ENCODE assay signal across 18 mouse cellular contexts in genomic region chr8:34618046-34618445, GRCm38 (mm10).
"Had no signal": no experiment of that assay in that cellular context is flagged by ENCODE, and none has a peak within 500 bp of the region (broad histone marks: within the 10 kb centered on the region; RNA-seq: fewer than 3 reads in every experiment).

No protein-coding gene starts in this region.

- DNase-seq: kidney, postnatal 14 days; layer of hippocampus, postnatal 36 days; liver, embryonic 13.5 days; lung, adult 2 months; midbrain, embryonic 14.5 days; right cerebral cortex, adult 18-20 months; right cerebral cortex, postnatal 14 days; right cerebral cortex, postnatal 4 days; thymus, adult 2 months; thymus, postnatal 14 days; thymus, postnatal 4 days had no signal

- H3K27ac ChIP-seq: kidney, embryonic 15.5 days; left cerebral cortex, adult 2 months; liver, embryonic 13.5 days; midbrain, embryonic 10.5 days; neural tube, embryonic 12.5 days; neural tube, embryonic 15.5 days; stomach, postnatal 0 days had no signal

- H3K4me2 ChIP-seq: kidney, embryonic 15.5 days; liver, embryonic 13.5 days; neural tube, embryonic 12.5 days; neural tube, embryonic 15.5 days had no signal

- H3K9me3 ChIP-seq: kidney, embryonic 15.5 days; liver, embryonic 13.5 days; midbrain, embryonic 10.5 days; neural tube, embryonic 12.5 days; neural tube, embryonic 15.5 days had no signal

- H3K36me3 ChIP-seq: kidney, embryonic 15.5 days; liver, embryonic 13.5 days; midbrain, embryonic 10.5 days; neural tube, embryonic 12.5 days; neural tube, embryonic 15.5 days had no signal

- H3K4me3 ChIP-seq: kidney, embryonic 15.5 days; left cerebral cortex, adult 2 months; liver, embryonic 13.5 days; megakaryocyte, embryonic 14.5 days; midbrain, embryonic 10.5 days; neural tube, embryonic 12.5 days; neural tube, embryonic 15.5 days had no signal

- H3K4me1 ChIP-seq: kidney, embryonic 15.5 days; liver, embryonic 13.5 days; neural tube, embryonic 12.5 days; neural tube, embryonic 15.5 days had no signal

- H3K9ac ChIP-seq: kidney, embryonic 15.5 days; liver, embryonic 13.5 days; neural tube, embryonic 12.5 days; neural tube, embryonic 15.5 days had no signal

- H3K27me3 ChIP-seq: kidney, embryonic 15.5 days; liver, embryonic 13.5 days; neural tube, embryonic 12.5 days; neural tube, embryonic 15.5 days had no signal
